Mouse (Mus musculus): ENCODE measurements around the gene Recql5. TPM values are rescaled to one million over a fixed set of nuclear protein-coding genes. Genes with fewer than 3 reads are reported as not detected.

Gene Recql5
- total RNA-seq, 2 experiments from 2014 or later, result 28.6 to 29.4 TPM

- DNase-seq (ENCODE audit: low spot score in 2 of 2), result no peak
These were observed 8.7 kb upstream of the Recql5 start for GRCm38 (mm10) chr11:115941980-115942379.

- peak in 1 of 2 experiments; percentile 89 for DNase-seq (ENCODE audit: low spot score in 2 of 2)
These were observed 6.5 kb upstream of the Recql5 start for GRCm38 (mm10) chr11:115939690-115940329.

GRCm38 (mm10) chr11:115933747-115934110 lies 452 bp upstream of the Recql5 start:
- no peak for DNase-seq (ENCODE audit: low spot score in 2 of 2)

DNA sequence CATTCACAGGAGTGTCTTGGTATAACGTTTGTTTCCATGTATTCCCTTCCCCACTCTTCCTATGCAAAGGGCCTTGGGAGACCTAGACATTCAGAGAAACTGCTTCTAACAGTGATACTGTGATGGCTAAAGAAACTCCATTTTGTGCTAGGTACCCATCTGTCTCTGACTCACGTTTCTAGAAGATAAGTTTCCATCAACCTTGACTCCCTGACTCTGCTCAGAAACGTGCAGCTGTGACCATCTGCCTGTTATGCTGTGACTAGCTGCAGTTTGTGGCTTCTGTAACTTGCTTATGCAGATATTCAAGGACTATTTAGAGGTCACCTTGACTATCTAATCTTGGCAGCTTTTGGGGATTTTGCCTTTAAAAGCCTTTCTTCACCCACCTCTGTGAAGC lies 2.0 kb downstream of the Recql5 start:
- DNase-seq (ENCODE audit: low spot score in 2 of 2), result no peak

DNA sequence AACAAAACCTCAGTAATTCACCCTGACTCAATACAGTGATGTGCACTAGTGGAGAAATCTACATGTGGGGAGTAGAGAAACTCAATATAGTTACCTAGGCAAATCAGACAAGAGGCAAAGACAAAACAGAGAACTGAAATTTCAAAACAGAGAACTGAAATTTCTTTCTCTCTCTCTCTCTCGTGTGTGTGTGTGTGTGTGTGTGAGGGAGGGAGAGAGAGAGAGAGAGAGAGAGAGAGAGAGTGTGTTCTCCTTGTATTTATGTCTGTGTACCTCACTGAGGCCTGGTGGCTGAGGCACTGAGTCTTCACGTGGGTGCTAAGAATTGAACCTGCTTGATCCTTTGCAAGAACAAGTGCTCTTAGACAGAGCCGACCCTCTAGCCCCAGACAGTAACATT lies 3.5 kb downstream of the Recql5 start:
- no peak for DNase-seq (ENCODE audit: low spot score in 2 of 2)

DNA sequence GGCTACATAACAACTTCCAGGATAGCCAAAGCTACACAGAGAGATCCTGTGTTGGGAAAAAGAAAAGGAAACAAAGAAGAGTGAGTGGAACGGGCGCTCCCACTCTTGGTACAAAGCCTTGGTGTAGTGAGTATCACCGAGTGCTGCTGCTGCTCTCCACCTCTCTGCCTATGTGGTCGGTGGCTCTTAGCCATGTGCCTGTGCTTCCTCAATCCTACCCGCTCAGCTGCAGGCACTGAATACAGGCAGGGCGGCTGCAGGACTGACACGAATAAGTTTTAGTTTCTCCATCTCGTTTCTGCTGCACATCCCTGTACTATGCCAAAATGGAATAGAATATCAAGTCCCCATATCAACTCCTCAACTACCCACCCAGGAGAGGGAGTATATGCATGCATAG lies 4.2 kb downstream of the Recql5 start:
- DNase-seq (ENCODE audit: low spot score in 2 of 2), result no peak

DNA sequence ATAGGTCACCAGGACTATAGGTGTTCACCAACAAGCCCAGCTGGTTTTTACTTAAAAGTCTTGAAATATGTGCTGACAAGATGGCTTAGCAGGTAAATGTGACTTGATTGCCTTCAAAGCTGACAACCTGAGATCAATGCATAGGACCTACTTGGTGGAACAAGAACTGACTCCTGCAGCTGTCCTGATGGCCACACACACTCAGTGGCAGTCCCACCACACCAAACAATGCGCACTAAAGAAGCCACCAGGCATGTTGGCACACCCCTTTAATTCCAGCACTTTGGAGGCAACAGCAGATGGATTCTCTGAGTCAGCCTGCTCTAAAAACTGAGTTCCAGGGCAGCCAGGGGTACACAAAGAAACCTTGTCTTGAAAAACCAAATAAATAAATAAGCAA lies 11.3 kb downstream of the Recql5 start:
- DNase-seq (ENCODE audit: low spot score in 2 of 2), result no peak

GRCm38 (mm10) chr11:115920110-115920818 lies 13.0 kb downstream of the Recql5 start:
- DNase-seq (ENCODE audit: low spot score in 2 of 2), result peak in 1 of 2 experiments; percentile 66

DNA sequence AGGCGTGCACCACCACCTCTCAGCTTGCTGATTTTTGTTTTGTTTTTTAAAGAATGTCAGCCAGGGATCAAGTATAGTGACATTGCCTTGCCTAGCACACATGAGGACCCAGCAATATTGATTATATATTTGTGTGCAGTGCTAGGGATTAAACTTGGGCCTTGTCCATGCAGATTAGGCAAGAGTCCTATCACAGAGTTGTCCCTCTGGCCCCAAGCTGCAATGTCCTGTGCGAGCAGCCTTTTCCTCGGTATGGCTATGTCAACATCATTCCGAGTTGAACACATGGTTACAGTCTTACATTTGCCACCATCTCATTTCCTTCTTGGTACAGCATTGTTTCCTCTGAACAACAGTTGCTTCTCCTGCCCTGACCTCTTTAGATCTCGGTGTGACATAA lies 14.2 kb downstream of the Recql5 start:
- no peak for DNase-seq (ENCODE audit: low spot score in 2 of 2)

DNA sequence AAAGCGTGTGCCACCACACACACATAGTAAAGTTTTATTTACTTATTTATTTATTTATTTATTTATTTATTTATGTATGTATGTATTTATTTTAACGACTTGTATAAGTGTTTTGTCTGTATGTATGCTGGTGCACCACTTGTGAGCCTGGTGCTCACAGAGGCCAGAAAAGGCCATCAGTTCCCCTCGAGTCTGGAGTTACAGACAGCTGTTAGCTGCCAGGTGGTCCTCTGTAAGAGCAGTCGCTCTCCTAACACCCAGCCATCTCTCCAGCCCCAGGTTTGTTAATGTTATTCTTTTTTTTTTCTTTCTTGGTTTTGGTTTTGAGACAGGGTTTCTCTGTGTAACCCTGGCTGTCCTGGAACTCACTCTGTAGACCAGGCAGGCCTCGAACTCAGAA lies 14.6 kb downstream of the Recql5 start:
- DNase-seq (ENCODE audit: low spot score in 2 of 2), result no peak

GRCm38 (mm10) chr11:115916579-115916978 lies 16.7 kb downstream of the Recql5 start:
- DNase-seq (ENCODE audit: low spot score in 2 of 2), result no peak

DNA sequence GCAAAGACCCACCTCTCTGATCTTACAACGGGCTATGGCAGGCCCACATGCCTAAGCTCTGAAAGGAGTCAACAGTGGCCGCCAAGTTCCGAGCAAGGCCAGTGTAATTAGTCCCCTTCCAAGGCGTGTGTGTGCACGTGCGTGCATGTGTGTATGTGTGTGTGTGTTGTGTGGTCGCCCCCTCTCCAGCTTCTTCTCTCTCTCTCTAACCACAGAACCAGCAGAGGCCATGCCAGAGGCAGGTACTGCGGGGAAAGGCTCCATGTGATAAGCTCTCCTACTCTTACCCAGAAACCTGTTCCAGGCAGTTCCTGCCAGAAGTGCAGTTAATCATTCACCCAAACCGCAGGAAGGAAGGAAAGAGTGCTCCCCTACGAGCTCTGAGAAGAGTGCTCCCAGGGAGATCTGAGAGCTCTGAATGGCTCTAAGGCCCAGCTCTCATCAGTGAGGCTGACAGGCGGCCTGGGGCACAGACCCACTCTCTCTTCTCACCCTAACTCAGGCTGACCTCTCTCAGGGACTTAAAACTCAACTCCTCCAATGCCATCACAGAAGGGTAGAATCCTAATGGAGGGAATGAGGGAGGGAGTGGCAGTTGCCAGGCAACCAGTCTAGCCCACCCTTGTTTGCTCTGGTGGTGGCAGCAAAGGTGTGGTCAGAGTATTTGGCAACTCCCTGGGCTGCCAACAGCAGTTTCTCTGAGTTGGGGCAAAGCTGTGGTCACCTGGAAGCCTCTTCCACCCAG lies 21.5 kb downstream of the Recql5 start, which contains the start of gene Smim6:
Gene Smim6, plus strand, starts transcription at position 386 of the 745 bp plus-strand sequence.
- DNase-seq (ENCODE audit: low spot score in 2 of 2), result no peak

GRCm38 (mm10) chr11:115911134-115911561 lies 22.1 kb downstream of the Recql5 start:
- no peak for DNase-seq (ENCODE audit: low spot score in 2 of 2)

- DNase-seq (ENCODE audit: low spot score in 2 of 2), result no peak
These were observed 26.8 kb downstream of the Recql5 start for GRCm38 (mm10) chr11:115906521-115906920.

GRCm38 (mm10) chr11:115906116-115906515 lies 27.2 kb downstream of the Recql5 start:
- no peak for DNase-seq (ENCODE audit: low spot score in 2 of 2)

- peak; percentile 37 to 74 for DNase-seq (ENCODE audit: low spot score in 2 of 2)
These were observed 28.1 kb downstream of the Recql5 start for GRCm38 (mm10) chr11:115904956-115905790.

- DNase-seq (ENCODE audit: low spot score in 2 of 2), result no peak
These were observed 28.9 kb downstream of the Recql5 start for GRCm38 (mm10) chr11:115904231-115904955.

- DNase-seq (ENCODE audit: low spot score in 2 of 2), result no peak
These were observed 29.7 kb downstream of the Recql5 start for GRCm38 (mm10) chr11:115903384-115904230.

GRCm38 (mm10) chr11:115902831-115903230 lies 30.4 kb downstream of the Recql5 start:
- no peak for DNase-seq (ENCODE audit: low spot score in 2 of 2)

DNA sequence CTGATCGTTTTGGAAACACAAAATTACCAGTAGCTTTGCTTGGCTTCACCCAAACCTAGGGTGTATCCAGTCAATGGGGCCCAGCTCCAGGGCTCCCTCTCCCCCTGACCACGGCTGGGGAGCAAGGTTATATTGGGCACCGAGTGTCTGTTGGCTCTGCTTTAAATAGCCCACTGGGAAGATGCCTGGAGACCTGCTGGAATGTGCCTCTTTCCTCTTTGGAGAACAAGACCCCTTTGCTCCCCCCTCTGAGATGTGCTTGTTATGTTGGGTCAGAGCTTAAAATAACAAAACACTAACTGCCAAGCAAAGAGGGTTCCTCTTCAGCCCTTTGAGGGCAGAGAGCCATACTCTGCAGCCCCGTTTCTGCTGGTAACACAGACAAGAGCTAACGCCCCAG lies 31.1 kb downstream of the Recql5 start:
- DNase-seq (ENCODE audit: low spot score in 2 of 2), result no peak

Data from layer of hippocampus, adult 18-20 months (tissue).